Mouse (Mus musculus) urinary bladder, postnatal 36 days (tissue): Measurements from ENCODE around the gene 9330159F19Rik.

Experiments
- DNase-seq, 2 experiments: peaks; one replicate each; pipeline ENCODE4 v3.0.0; 2022; ENCODE audit warnings: low spot score in 2 of 2, mixed read lengths in 1 of 2

Gene 9330159F19Rik

GRCm38 (mm10) chr10:29211453-29211852 is at the start of gene 9330159F19Rik:
9330159F19Rik (plus strand) TSS chr10:29211606.
- DNase-seq = peak; percentile 28 to 29

GRCm38 (mm10) chr10:29161664-29162063 is 49.7 kb upstream of the 9330159F19Rik start:
- DNase-seq = no peak

GRCm38 (mm10) chr10:29173778-29174177 is 37.6 kb upstream of the 9330159F19Rik start:
- DNase-seq = no peak

DNA sequence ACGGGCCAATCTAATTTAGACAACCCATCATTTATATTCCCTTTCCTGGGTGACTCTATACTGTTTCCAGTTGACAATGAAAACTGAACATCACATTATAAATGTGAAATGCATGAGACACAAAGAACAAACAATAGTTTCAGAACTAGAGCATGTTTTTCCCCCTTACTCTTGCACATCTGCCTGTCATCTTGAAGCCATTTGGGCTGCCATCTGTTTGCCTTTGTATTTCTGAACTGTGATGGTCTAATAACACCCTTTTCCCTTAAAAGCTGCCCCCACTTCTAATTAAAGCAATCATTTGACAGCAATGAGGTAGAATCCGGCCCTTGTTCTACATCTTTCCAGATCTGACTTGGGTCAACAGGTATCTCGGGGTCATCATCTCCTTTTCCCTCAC is 35.8 kb upstream of the 9330159F19Rik start:
- no peak for DNase-seq

GRCm38 (mm10) chr10:29176881-29177280 is 34.5 kb upstream of the 9330159F19Rik start:
- no peak for DNase-seq

GRCm38 (mm10) chr10:29178003-29178402 is 33.4 kb upstream of the 9330159F19Rik start:
- no peak for DNase-seq

GRCm38 (mm10) chr10:29180210-29180609 is 31.2 kb upstream of the 9330159F19Rik start:
- no peak for DNase-seq

DNA sequence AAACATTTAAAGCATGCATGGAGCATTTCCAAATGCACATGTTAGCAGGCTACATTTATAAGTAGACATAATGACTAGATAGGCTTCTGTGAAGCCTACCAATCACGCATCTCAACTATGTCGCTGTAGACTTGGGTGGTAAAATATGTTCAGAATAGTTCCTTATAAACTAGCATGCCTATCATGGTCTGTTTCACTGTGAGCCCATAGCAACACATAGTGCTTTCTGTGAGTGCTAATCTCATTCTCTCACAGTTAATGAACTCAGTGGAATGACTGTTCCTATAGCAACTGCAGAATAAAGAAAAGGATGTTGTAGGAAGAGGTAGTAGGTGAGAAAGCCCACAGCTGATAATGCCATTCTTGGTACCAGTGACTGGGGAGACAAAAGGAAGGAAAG is 30.4 kb upstream of the 9330159F19Rik start:
- no peak for DNase-seq

- DNase-seq = no peak
Observed at GRCm38 (mm10) chr10:29193769-29194168, 17.6 kb upstream of the 9330159F19Rik start.

GRCm38 (mm10) chr10:29196811-29197210 is 14.6 kb upstream of the 9330159F19Rik start:
- no peak for DNase-seq

DNA sequence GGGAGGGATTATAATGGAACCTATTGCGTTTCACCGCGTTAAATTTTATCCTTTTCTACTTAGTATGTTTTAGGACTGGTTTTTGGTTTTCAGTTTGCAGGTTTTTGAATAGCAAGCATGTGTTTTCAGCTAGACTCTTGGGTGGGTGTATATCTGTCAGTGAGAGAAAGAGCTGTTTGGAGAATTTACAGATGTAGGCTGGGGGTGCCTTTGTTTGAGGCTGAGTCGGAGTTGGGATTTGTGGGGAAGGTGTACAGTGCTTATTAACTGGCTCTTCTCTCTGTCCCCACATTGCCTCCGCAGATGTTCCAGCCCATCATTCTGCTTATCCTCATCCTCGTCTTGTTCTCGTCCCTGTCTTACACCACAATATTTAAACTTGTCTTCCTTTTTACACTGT is 12.8 kb upstream of the 9330159F19Rik start, which contains the start of gene Gm49353:
Gm49353 (plus strand) TSS at position 313 of the 400 bp plus-strand sequence.
- no peak for DNase-seq

- DNase-seq = no peak
Observed at GRCm38 (mm10) chr10:29199835-29200234, 11.6 kb upstream of the 9330159F19Rik start.

- no peak for DNase-seq
Observed at GRCm38 (mm10) chr10:29200609-29201008, 10.8 kb upstream of the 9330159F19Rik start.

DNA sequence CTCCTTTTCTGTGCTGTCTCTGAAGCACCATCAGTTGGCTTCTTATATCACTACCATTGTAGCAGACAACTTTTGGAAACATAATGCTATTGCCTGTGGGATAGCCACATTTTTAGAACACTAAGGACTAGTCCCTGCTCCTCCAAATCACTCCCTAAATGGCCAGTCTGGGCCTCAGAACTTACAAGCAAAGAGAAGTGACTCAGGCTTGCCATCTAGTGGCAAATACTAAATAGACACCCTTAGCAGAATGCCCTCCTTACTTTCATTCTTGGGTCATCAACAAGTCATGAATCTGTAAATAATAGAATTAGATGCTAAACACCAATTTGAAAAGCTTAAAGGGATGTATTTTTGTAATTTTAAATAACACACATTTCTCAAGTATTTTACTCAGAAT is 4.7 kb upstream of the 9330159F19Rik start:
- DNase-seq = no peak

GRCm38 (mm10) chr10:29208735-29209134 is 2.7 kb upstream of the 9330159F19Rik start:
- DNase-seq = no peak

DNA sequence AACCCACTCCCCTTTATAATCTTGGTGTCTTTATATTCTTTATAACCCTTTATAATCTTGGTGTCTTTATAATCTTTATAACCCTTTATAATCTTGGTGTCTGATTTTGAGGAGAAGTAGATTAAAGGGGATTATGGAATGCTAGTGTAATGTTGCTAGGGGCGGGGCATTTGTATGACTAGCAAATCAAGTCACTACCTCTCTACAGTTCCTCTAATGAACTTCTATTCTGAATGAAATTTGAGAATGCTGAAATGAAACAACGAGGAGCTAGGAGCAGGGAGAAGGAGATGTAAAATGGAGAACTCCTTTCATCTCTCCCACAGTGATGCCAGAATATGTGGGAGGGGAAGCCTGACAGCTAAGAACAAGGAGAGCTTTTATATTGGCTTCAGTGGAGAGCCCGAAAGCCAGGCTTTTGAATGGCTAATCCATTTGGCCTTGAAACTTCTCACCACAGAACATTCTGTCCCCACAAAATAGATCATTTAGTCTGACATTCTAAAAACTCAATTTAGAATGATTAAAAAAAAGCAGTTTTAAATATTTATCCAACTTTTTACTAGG is 2.2 kb downstream of the 9330159F19Rik start:
- DNase-seq = no peak

DNA sequence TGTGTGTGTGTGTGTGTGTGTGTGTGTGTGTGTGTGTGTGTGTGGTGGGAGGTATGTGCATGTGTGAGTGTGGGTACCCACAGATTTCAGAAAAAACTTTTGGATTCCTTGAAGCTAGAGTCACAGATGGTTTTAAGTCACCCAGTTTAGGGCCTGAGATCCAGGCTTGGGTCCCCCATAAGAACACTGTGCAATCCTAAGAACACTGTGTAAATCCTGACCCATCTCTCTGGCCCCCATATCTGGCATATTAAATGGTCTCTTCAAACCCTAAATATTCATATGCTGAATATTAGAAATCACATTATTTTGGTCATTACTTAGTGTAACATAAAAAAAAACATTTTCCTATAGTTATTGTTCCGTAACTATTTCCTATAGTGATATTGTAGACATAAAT is 5.6 kb downstream of the 9330159F19Rik start:
- DNase-seq = no peak

- no peak for DNase-seq
Observed at GRCm38 (mm10) chr10:29217451-29217850, 6.0 kb downstream of the 9330159F19Rik start.

GRCm38 (mm10) chr10:29225329-29225728 is 13.9 kb downstream of the 9330159F19Rik start:
- DNase-seq = no peak

DNA sequence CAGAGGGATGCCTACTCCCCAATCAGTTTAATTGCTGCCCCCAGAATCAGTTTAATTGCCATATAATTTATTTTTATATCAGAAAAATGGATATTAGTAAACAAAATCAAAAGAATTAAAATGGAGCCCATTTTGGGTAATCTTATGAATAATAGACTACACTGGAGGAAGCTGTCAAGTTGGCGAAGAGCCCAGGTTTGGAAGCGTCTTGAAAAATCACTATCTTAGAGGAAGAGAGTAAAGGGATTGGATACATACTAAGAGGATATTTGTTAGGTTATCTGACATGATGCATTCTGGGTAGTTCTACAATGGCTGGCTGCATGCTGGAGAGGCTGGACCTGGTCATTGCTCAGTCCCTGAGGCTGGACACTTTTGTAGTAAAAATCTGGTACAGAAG is 19.8 kb downstream of the 9330159F19Rik start:
- no peak for DNase-seq
